Mouse (Mus musculus): ENCODE results near the gene Dgkb.

Gene Dgkb

DNA sequence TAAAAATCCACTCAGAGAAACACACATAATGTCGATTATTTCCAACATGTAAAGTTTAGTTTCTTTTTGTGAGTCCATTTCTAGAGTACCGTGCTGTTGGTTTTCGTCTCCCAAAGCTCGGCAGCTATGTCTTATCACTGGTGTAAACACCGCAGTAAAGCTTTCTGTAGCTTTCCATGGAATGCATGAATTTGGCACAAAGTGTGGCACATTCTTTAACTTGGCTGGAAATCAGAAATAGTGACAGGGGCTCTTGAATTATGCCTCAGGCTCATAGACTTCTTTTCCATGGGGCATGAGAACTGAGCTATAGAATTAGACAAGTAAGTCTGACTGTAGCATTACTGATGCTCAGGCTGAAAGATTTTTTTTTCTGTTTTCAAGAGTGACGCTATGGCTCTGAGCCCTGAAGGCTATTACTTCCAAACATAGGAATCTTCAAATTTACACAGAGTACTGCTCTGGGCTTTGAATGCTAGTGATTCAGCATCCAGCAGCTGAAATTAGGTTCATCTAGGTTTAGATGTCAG, 179.0 kb downstream of the Dgkb start:
- no peak for DNase-seq (ENCODE audit: low spot score in 2 of 2)

DNA sequence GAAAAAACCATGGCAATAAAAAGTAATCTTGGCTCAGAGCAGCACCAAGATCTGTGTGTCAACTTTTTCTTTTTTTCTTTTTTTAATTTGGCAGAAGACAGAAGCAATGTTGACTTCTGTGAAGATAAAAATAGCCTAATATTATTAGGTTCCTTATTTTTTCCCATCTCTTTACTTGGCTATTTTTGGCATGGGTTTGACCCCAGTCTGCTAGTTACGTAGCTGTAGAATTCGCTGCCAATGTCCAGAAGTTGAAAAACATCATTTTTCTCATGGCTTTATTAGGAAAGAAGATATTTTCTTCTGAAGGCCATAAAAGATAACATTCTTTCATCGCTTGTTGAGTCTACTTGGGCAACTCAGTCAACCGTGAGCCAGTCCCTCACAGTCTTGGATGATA, 200.1 kb downstream of the Dgkb start:
- DNase-seq (ENCODE audit: low spot score in 2 of 2): no peak

DNA sequence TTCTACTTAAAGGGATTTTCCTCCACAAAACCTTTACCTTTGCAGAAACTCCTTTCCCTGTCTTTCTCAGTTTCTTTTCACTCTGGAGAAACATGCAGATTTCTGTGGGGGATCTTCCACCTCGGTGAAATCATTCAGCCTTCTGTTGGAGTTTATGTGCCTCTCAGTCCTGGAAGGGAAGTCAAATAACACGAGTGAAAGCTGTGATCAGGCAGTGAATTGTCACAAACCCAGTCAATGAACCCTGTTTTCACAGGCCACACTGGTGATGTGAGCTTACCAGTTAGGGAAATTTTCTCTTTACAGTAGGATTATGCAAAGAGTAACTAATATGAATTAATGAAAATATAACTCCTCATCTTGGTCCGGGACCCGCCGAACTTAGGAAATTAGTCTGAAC, 229.7 kb downstream of the Dgkb start:
- no peak for DNase-seq (ENCODE audit: low spot score in 2 of 2)

DNA sequence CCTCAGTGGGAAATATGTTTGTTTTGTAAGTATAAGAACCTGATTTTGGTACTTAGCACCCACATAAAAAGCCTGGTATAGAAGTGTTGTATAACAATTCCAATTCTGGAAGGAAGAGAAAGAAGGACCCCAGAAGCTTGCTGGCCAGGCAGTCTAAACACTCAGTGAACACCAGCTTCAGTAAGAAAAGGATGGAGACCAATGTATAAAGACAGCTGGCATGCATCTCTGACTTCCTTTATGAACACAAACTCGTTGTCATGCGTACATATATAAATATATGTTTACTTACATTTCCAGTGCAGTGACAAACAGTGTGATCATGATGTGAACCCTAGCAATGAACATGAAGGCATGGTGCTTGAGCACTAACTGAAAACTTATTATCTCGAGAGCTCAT, 270.7 kb downstream of the Dgkb start:
- DNase-seq (ENCODE audit: low spot score in 2 of 2): no peak

DNA sequence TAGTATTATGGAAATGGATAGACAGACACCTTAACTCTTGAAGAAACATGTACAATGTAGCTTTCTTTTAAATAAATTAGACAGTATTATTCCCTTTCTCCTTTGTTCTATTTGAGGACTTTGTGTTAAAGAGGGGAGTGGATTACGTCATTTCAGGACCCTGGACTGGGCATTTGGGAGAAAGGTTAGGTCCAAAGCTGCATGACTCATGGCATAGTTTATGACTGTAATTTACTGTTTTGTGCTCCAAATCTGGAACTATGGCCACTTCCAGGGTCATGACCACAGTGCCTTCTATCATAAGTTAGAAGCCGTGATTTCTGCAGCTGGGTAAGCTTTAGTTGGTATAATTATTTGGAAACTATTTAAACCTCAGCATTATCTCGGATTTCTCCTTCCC, 294.4 kb downstream of the Dgkb start:
- DNase-seq (ENCODE audit: low spot score in 2 of 2): no peak

DNA sequence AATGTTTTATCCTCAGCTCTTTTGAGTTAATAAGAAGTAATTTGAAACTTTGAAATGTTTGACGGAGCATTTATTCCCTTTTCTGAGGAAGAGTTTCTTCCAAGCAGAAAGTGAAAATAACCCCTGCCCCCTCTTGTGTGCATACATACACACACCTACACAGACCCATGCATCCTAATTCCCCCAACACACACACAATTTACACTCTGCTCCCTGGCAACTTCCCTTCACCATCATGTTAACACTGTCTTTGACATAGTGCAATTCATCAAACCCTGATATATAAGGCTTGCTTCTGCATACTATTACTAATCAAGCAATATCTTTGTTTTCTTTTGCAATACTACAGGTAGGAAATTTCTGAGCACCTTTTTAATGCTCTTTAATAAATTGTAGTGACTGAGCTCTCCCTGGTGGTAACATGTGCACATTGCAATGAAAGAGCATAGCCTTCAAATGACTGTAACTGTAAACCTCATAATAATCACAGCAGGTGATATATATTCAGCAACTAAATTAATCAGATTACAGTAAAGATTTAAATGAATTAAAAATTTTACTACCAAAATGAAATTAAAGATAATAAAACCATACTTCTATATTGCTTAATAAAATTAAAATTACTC, 297.6 kb downstream of the Dgkb start:
- no peak for DNase-seq (ENCODE audit: low spot score in 2 of 2)

DNA sequence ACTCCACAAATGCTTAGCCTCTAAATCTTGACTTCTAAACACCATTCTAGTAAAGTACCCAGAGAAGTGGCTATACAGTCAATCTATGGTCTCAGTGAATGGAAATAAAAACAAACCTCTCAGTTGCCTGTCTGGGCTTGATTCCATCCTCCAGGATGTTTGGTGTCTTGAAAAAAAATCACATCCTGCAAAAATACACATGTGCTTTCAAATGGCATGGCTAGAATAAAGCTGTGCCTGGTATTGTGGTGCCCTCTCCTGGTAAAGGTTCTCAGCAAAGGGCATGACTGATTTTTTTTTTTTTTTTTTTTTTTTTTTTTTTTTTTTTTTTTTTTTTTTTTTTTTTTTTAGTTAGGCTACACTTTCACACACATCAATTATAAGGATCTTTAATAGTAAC, 306.0 kb downstream of the Dgkb start:
- no peak for DNase-seq (ENCODE audit: low spot score in 2 of 2)

DNA sequence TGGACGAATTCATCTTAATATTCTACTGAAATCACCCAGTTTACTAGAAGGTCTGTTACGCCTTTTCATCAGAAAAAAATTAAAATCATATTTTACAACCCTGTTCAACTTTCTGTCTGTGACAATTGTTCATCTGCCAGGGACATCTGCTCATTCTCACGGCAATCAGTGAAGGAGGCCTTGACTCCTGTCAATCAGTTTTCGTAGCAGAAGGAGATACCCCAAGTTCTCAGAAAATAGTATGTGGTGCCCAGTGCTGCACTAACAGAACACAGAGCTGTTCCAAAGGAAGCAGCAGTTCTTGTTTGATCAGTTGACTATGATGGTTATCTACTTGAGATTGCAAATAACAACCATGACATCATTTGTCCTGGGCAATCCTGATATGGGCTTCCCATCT, 307.8 kb downstream of the Dgkb start:
- DNase-seq (ENCODE audit: low spot score in 2 of 2): no peak

DNA sequence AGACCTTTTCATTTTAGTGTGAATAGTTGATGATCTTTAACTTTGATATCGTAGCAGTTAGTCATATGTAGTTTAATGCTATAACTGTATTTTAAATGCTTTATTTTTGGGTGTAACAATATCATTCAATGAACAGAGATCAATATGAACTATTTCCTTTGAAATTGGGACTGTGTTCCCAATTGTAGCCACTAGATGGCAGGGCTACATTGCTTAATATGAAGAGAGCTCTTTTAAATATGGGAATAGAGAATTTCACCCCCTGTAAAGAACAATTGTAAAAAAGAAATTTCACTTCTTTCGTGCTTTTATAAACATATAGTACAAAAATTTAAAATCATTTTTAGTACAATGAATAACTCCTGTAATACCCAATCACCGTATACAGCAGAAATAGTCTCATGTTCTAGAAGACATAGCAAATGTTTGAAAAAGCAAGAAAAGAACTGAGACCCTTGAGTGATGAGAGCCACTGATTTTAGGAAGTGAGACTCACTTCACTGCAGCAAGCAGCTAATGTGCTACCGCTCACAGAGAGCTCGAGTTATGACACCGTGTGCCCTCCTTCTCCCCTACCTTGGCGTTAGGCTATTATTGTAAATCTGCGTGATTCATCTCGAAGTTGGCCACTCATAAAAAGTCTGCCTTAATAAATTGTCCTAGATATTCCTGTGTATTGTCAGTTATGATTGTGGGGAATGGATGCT, 312.8 kb downstream of the Dgkb start:
- no peak for DNase-seq (ENCODE audit: low spot score in 2 of 2)

DNA sequence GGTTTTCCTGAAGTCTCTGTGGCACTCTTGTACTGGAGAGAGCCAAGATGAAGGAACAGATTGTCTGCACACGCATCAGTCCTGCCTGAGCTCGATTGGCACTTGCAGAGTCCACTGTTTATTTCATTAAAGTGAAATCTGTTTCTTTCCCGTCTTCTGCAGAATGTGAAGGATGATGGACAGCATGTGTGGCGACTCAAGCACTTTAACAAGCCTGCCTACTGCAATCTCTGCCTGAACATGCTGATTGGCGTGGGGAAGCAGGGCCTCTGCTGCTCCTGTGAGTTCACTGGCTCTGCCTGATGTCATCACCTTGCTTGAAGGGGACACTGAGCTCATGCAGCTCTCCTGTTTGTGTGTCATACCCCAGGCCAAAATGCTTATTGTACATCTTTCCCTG, 318.9 kb downstream of the Dgkb start:
- DNase-seq (ENCODE audit: low spot score in 2 of 2): no peak

DNA sequence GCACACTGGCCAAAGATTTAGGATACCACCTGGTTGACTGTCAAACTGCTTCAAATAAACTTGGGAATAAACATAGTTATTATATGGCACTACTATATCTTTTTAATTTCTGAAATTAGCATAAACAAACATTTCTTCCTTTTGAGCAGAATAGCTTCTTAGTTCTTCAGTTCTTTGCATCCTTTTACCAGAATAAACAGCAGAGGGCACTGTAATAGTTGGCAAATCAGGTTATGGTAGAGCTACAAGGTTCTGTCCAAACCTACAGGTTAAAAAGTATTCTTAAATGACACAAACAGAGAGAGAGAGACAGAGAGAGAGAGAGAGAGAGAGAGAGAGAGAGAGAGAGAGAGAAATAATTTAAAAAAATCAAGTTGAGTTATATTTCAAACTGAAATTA, 322.5 kb downstream of the Dgkb start:
- DNase-seq (ENCODE audit: low spot score in 2 of 2): no peak

DNA sequence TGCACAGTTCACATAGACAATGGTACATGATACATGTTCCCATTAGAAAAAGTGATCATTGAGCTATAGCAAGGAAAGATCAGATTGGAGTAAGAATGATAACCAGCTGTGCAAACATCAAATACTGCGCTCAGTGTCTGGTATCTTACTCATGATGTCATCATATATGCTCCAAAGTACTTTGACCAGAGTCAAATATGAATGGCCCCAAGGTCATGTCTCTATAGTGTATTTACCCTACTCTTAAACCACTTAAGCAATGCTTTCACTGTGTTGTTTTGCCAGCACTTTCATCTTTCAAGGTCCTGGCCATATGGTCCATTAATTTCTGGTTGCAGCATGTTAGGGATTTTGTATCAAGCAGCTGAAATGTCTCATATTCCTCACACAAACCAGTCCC, 415.1 kb downstream of the Dgkb start:
- DNase-seq (ENCODE audit: low spot score in 2 of 2): no peak

DNA sequence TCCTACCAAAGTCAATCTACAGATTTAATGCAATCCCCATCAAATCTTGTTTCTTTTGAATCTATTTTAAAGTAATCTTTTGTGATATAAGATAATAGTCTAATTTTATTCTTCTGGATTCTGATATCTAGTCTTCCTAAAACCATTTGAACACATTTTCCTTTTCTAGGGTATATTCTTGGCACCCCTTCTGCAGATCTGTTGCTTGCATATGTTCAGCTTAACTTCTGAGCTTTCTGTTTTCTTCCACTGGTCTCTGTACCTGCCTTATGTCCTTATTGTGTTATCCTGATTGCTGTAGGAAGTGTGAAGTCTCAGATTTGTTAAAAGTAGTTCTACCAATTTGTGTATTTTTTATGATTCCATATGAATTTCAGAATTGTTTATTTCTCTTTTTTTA, 451.3 kb downstream of the Dgkb start:
- no peak for DNase-seq (ENCODE audit: low spot score in 2 of 2)

DNA sequence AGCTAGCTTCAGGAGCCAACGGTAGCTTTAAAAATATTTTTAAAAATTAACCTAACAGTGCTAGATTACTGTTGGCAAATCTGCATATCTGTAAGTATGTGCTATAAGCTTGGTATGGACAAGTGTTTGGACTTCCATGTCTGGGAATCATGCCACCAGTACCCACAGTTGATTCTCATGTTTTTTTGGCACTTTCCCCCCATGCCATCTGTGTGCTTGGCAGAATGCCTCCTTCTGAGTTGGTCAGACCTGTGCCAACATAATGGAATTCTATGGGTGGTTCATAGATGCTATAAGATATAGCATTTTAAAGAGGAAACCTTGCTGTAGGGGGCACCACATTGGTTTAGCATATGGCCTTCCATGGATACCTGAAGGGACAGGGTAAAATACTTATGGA, 484.0 kb downstream of the Dgkb start:
- DNase-seq (ENCODE audit: low spot score in 2 of 2): peak in 1 of 2 experiments; percentile 26

DNA sequence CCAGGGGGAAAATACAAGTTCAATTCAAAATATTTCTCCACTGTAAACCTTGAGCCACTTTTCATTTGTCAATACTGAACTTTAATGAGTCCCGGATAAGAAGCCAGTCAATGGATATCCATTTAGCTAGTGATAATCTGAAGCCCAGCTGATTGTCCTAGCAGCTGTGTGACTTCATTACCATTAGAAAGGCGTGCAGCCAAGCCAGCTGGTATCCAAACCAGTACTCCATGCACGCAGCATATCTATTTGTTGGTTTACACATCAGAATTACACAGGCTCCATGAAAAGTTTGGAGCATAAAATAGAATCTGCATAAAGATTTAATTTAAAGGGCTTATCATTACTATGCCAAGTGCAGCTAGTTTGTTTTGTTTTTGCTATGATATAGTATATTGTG, 486.3 kb downstream of the Dgkb start:
- DNase-seq (ENCODE audit: low spot score in 2 of 2): no peak

DNA sequence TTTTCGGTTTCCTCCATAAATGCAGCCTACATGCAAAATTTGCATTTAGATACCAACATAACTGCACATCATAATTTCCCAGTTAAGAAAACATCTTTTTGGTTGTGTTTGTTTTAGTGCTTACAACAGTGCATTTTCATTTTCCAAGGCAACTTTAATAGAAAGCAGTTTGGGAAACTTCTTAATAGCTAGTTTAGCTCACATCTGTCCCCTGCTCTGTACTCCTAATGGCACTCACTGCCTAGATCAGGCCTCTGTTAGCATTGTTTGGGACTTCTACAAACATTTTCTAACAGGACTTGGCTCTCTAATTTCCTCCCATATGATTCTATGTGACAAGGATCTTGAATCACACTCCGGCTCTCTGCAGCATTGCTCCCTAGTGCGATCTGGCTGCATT, 486.7 kb downstream of the Dgkb start:
- no peak for DNase-seq (ENCODE audit: low spot score in 2 of 2)

DNA sequence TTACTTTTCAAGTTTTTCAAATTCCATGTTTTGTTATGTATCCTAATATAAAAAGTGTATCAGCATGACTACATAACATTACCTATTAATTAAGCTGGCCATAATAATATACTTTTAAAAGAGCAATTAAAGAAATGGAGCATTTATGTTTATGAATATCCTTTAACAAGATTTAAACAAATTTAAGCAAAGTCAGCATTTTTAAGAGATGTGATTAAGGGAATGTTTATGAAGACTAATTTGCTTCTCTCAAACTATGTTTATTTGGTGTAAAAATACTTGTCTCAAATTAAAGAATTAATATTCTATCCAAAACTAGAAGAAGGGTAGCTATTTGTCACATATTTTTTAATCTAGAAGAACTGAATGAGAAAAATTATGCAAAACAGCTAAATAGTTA, 492.4 kb downstream of the Dgkb start:
- DNase-seq (ENCODE audit: low spot score in 2 of 2): no peak

DNA sequence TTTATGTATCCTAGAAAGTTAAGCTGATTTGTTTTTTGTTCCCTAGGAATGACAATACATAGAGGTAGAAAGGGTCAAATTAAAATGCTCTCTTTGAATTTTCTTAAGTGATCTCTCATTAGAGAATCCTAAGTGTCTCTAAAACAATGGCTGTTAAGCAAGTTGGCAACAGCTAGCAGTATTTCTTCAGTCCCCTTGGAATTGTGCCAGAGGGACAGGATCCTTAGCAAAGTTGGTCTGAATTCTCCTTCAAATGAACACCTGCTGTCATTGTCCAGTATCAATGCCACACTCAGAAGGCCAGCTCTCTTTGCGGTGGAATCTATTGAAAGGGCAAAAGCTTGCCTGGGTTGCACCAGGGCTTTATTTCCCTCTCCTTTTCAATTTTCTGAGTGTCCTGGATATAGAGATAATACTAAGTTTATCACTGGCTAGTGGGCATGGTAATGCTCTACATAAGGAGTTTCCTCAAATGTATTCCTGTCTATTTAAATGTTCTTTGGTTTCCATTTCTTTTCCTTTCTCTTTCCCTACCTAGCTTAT, 510.3 kb downstream of the Dgkb start:
- no peak for DNase-seq (ENCODE audit: low spot score in 2 of 2)

DNA sequence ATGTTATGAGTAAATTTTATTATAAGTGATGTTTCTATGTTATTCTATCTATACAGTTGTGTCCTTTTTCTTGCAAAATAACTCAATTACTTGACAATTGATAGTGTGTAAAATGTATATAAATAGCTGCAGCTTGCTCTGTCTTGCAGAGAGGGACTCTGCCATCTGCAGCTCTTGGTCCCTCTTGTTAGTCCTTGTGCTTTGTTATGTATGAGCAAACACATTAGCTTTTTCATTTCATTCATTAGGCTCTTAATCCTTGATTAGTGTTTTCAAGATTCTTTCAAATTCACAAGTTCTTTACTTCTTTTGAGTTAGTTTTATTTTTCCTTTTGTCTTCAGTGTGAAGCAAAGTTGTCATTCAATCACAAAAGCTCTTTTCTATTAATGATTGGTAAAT, 511.3 kb downstream of the Dgkb start:
- DNase-seq (ENCODE audit: low spot score in 2 of 2): no peak

DNA sequence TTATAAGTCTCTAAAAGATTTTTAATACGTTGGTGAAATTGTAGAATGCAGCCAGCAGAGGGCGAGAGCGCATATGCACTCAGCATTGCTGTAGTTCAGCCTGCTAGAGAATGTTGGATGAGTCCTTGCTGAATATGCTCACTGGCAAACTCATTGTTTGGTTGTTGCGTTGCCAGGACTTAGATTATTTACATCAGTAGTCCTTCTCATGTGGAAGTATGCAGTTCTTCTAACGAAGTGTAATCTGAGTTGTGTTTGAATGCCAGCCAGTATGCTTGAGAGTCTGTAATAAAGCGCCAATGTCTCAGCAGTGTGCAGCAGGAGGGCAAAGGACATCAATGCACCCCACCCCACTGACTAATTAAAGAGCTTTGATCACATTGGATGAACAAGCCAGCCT, 525.1 kb downstream of the Dgkb start:
- peak; percentile 26 to 47 for DNase-seq (ENCODE audit: low spot score in 2 of 2)

DNA sequence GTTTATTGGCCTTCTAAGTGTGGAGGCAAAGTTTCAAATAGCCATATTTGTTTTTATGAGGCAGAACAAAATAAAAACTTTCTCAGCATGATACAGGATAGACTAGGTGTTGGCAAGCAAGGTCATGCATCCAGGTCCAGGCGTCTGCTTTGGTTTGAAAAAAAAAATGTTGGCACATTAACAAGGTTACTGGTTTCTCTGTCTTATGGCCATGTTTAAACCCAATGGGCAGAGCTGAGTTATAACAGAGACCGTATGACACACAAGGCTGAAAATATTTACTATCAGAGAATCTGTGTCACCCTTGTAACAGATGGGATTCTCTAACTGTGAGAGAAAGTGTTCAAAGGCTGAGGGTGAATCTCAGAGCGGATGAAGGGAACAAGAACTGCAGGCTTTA, 535.0 kb downstream of the Dgkb start:
- DNase-seq (ENCODE audit: low spot score in 2 of 2): no peak

DNA sequence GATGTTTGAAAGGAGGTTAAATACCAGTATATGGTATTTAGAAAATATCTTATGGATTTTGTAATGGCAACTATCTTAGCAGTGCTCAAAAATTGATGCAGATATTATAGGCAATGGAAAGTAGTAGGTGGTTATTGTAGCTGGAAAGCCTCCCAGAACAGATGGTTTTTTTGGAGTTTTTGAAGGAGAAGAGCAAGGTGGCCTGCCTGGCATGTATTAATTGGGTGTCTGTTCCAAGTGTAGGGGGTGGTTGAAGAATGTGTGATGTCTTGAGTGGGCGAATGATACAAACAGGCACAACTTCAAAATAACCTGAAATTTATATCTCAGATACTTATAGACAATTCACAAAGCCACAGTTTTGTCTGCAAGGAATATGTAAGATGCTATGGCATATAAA, 538.9 kb downstream of the Dgkb start:
- DNase-seq (ENCODE audit: low spot score in 2 of 2): no peak

DNA sequence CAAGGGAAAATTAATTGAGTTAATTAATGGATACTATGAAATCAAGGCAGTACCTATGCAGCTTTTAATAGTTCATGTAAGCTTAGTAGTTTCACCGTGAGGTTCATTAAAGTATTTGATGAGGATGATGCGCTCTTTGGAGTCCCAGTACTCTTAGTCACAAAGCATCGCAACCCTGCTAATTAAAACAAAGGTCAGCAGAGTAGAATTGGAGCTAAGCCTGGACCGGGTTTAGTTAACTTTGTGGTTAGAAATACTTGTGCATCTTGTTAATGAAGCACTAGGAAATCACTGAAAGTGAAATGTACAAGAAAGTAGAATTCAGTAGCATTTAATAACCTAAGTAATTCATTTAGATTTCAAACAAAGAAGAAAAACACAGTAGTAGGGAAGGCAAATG, 544.0 kb downstream of the Dgkb start:
- DNase-seq (ENCODE audit: low spot score in 2 of 2): no peak
